ENCODE assay signal across 18 mouse cellular contexts in the genomic region with DNA sequence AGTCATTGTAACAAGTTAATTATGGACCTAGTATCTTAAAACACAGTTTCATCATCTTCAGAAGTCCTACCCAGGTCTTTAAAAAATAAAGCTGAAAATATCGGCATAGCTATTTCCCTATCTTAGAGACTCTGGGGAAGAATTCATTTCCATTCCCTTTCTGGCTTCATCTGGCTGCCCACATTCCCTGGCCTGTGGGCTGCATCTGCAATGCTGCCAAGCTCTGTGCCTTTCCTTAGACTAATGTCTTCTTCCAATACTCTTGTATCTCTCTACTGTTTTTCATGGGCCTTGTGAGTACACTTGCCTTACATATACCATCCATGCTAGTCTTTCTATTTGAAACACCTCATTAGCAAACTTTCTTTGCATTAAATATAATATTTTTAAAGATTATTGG.
DNase-seq lines count a peak whose midpoint lies in the region.
"Had no signal": no experiment of that assay in that cellular context is flagged by ENCODE, and none has a peak within 500 bp of the region (broad histone marks: within the 10 kb centered on the region; RNA-seq: fewer than 3 reads in every experiment).

No protein-coding gene starts in this region.

- DNase-seq in frontal cortex, adult 2 months (ENCODE audit: extremely low spot score in 1 of 2, low spot score in 1 of 2): peak; percentile 37 to 61
- DNase-seq in frontal cortex, postnatal 25 days (ENCODE audit: low spot score in 2 of 2): no peak
- DNase-seq in right cerebral cortex, adult 18-20 months: peak; percentile 44
- no peak for DNase-seq in right cerebral cortex, postnatal 4 days
- DNase-seq in right cerebral cortex, postnatal 10 days (ENCODE audit: low spot score in 2 of 2): peak; percentile 37 to 39
- no peak for DNase-seq in testis, postnatal 10 days (ENCODE audit: low spot score)
- no peak for DNase-seq in lung, postnatal 10 days
- DNase-seq: adrenal gland, postnatal 10 days; cerebellum, adult 11 months; cerebellum, adult 9-10 months; cerebellum, postnatal 36 days; gastrocnemius, postnatal 14 days; heart, postnatal 14 days; kidney, adult 18-20 months; kidney, postnatal 25 days; liver; lung, adult 2 months; lung, postnatal 36 days had no signal

Comparison
In these comparisons a context has a peak if more than half of its experiments do, and no peak if none do; other contexts are left out.
1. DNase-seq: peak in frontal cortex, adult 2 months (2 of 2), right cerebral cortex, adult 18-20 months (single experiment) and right cerebral cortex, postnatal 10 days (2 of 2); none in frontal cortex, postnatal 25 days (0 of 2), right cerebral cortex, postnatal 4 days (single experiment), testis, postnatal 10 days (single experiment) and lung, postnatal 10 days (single experiment).